Mouse (Mus musculus): ENCODE measurements around the gene Oit1.

- no peak for TF ChIP-seq CTCF (IDR thresholded peaks at IDR 0.05; ENCODE audit: borderline replicate concordance, control insufficient read depth, extremely low read depth, insufficient read depth, low read length, poor library complexity)
- no peak for TF ChIP-seq POLR2A (IDR thresholded peaks at IDR 0.05; ENCODE audit: control insufficient read depth, extremely low read depth, insufficient read depth, low read length, poor library complexity)
Measured at GRCm38 (mm10) chr14:8421199-8421787, 42.7 kb upstream of the Oit1 start.
